Mouse (Mus musculus) forelimb bud, embryonic 11.5 days (tissue): Measurements from ENCODE around the gene Mmadhc.

Experiments
- DNase-seq: peaks from one replicate; pipeline ENCODE4 v3.0.0-alpha.2; 2012; ENCODE audit warnings: low read depth, low spot score

Mmadhc gene

GRCm38 (mm10) chr2:50296109-50296986, at the start of gene Mmadhc:
Gene Mmadhc (minus strand): TSS chr2:50296801.
- peak; percentile 96 for DNase-seq

- DNase-seq: peak; percentile 67
These were observed 47.0 kb upstream of the Mmadhc start for GRCm38 (mm10) chr2:50343598-50343997.

GRCm38 (mm10) chr2:50339061-50339460, 42.5 kb upstream of the Mmadhc start:
- DNase-seq: no peak

- DNase-seq: no peak
These were observed 41.0 kb upstream of the Mmadhc start for GRCm38 (mm10) chr2:50337596-50337995.

- DNase-seq: no peak
These were observed 35.2 kb upstream of the Mmadhc start for GRCm38 (mm10) chr2:50331716-50332270.

- DNase-seq: peak; percentile 58
These were observed 31.6 kb upstream of the Mmadhc start for GRCm38 (mm10) chr2:50328181-50328580.

DNA sequence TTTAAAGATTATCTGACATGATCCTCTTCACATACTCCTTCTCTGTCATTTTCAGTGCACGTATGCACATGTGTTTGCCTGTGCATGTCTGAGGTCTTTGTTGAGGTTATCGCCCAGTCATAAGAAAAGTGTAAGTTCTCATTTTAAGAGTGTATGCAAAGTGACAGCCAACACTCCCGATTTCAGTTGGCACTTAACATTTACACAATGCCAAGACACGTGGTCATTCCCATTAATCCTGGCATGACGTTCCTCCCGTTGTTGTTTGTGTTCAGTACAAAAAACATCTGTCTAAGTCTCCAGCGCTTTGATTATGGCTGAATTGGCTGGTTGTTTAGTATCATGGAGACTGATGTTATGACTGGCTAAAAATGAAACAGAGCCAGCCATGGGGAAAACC, 28.2 kb upstream of the Mmadhc start:
- no peak for DNase-seq

- peak; percentile 78 for DNase-seq
These were observed 10.2 kb upstream of the Mmadhc start for GRCm38 (mm10) chr2:50306663-50307320.

DNA sequence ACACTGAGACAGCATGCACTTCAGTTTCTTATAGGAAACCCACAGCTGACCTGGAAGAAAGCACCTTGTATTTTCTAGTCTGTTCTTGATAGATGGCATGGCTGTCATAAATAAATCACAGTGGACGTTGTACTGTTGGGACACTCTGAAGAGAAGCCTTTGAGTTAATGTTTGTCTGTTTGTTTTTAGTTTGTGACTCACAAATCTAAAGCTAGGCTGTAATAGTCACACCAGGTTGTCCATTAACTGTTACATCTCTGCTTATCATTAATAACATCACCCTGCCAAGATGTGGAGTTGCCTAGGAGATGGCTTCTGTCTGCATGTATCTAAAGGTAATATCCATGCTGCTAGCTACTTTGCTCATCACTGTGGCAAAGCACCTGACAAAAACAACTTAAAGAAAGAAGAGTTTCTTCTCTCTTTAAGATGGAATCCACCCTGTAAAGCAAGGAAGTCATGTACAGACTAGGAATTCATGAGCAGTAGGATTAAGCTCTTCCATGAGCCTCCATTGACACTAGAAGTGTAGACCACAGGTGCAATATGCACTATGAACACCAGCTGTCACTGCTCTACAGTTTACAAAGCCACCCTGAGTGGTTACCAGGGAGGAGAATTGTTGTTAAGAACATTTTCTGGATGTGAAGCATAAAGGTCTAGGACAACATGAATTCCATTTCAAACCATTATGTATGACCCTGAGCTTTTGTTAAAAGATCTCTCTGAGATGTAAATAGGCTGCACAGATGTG, 8.4 kb upstream of the Mmadhc start:
- peak; percentile 14 for DNase-seq

DNA sequence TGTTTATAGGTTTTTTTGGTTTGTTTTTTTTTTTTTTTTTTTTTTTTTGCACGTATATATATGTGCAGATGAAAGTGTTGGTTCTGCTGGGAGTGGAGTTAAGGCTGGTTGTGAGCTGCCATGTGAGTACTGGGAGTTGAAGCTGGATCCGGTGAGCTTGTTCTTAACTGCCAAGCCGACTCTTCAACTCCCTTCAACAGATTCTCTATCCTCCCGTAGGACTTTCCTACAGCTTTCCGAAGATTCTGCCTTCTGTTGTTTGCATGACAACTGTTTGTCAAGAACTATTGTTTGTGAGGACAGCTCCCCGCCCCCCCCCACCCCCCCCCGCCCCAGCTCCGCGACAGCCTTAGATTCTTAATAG, 368 bp upstream of the Mmadhc start:
- DNase-seq: no peak

GRCm38 (mm10) chr2:50295562-50295961, 1.0 kb downstream of the Mmadhc start:
- DNase-seq: no peak

GRCm38 (mm10) chr2:50294084-50294483, 2.5 kb downstream of the Mmadhc start:
- DNase-seq: no peak

DNA sequence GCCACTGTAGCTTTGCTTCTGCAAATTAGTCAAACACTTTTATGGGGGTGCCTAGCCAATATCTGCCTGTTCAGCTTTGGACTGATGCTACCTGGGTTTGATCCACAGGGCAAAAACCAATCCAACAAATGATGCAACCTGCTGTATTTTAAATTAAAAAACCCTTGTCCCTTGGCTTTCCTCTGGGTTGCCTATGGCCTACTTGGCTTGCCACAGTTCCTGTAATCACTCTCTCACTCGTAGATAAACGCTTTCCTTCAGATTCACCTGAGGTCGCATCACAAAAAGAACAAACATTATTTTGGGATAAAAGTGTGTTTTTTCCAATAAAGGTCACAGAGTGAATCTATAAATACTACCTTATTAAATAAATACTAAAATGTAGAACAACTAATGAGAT, 3.0 kb downstream of the Mmadhc start:
- no peak for DNase-seq

DNA sequence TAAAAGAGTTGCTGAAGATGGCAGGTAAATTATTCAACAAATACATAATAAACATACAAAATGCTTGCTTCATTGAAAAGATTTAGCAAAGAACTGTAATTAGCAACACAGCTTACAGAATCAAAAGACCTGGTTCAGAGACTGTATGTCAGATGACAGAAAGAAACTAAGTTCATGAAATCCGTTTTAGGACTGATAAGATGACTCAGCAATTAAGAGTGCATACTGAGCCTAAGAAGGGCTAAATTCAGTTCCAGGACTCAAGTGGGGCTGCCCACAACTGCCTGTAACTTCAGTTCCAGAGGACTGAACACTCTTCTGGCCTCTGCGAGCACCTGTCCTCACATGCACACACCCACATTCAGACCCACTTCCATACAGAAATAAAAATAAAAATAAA, 4.7 kb downstream of the Mmadhc start:
- no peak for DNase-seq

DNA sequence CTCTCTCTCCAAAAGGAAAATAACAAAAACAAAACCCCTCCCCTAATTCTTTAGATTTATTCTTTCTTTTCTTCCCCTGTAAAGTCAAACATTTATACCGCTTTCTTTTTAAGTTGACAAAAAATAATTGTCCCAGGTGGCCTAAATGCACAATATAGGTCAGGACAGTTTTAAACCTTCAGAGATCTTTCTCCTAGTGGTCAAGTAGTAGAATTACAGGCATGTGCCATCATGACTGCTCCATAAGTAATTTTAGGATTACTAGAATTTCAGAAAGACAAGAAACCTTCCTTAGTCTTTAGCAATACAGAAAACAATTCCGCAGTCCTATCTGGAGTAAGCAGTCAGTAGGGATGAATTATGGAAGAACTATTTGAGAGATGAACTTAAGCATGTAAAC, 5.8 kb downstream of the Mmadhc start:
- no peak for DNase-seq

DNA sequence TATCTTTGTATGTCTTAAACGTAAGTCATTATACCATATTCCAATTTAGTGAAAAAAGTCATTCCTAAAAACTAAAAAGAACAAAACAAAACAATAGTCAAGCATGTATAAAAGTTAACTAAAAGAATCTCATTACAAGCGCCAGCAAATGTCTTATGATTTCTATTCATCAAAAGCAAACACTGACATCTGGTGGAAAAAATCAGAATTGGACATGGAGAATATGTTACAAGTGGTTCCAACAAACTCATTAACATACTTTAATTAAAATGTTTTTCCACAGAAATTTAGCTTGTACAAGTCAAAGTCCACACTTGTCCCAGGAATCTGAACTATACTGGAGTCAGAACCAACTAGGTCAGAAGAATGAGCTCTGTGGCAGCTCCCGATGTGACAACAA, 11.8 kb downstream of the Mmadhc start:
- no peak for DNase-seq

DNA sequence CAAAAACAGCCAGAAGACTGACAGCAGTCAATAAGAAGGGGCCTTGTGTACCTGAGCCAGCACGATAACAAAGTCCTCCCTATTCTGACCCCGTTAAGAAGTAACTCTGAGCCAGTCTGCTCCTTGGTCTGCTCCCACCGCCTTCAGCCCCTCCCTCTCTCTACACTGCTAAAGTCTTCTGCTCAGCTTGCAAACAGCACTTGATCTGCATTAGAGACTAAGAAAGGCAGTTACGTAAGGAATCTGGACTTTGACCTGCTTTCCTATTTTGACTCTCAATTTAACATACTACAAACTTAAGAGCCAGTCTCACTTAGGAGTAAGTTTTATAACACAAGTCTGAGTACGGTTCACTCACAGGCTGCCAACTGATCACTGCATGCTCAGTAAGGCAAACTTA, 12.6 kb downstream of the Mmadhc start:
- DNase-seq: no peak

DNA sequence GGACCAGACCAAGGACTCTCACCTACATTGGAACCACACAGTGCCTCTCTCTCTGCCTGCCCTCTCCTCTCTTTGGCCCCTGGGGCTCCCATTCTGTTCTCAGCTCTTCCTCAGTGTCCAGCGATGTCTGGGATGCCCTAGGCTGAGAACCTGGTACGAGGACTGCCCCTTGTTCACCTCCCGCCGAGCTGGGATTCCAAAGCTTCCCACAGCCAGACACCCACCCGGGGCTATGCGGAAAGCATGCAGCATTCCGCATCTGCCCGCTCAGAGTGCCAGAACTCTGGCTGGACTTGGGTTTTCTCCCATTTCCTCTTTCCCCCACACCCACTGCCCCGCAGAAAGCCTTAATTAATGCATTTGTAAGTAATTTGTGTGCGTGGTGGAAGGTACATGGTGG, 19.9 kb downstream of the Mmadhc start:
- DNase-seq: no peak

DNA sequence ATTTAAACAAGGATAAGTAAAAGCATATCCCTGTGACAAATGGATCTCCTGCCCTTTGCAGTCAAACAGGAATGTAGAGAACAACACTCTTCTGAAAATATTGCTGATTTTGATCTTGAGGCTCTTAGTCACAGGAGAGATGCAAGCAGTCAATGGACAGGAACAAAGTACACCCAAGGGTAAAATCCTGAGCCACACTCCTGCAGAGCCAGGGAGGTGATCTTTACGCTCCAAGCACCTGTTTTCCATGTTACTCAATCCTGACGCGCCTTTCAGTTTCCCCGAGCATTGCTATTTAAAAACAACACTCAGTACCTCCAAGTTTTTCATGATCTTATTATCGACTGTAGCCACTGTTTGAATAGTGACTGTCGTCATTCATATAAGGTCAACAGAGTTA, 23.2 kb downstream of the Mmadhc start:
- DNase-seq: no peak

- no peak for DNase-seq
These were observed 24.4 kb downstream of the Mmadhc start for GRCm38 (mm10) chr2:50272165-50272564.

DNA sequence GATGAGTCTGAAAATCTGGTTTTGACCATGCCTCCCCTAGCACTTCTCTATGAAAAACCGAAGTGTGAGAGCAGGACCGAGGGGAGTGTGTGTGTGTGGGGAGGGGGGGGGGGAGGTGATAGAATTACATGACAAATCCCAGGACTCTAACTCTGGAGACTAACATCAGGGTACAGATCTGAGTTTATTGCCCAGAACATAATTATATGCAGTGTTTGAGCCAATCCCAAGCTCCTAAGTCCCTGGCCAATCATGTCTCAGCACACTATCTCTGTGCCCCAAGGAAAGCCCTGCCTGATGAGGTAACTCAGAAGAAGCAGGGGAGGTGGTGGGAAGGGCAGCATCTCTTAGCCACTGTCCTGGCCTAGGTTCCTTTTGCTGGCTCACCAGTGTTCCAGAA, 28.1 kb downstream of the Mmadhc start:
- DNase-seq: no peak

GRCm38 (mm10) chr2:50267046-50267445, 29.6 kb downstream of the Mmadhc start:
- DNase-seq: no peak
